Mouse (Mus musculus) embryonic facial prominence, embryonic 11.5 days (tissue): ENCODE measurements at regions not wholly inside any gene's neighbourhood (a gene's known extent, or its start where the extent isn't known, plus 50 kb on each side); places are given as distances from the start of the nearest gene placed in this dataset.

ENCODE experiments used
- ATAC-seq: fragments of 200-750 bp; cut with Nextera tagmentation; replicated peaks from 2 replicates; pipeline ENCODE4 v1.8.0; 2017; ENCODE audit warnings: low read depth; ENCODE audit not compliant: insufficient number of reproducible peaks, low FRiP score, low TSS enrichment
- DNase-seq: peaks from one replicate; pipeline ENCODE4 v3.0.0-alpha.2; 2015; ENCODE audit warnings: low spot score
- H3K27ac ChIP-seq: fragments of 300-500 bp; sonication (generic); replicated peaks from 2 replicates; pipeline ENCODE4 v1.5.1; 2014; ENCODE audit warnings: mild to moderate bottlenecking, low read depth, low read length, control low read depth
- H3K27me3 ChIP-seq: fragments of 300-500 bp; sonication (generic); 2 replicates; pipeline ENCODE4 v1.6.1; 2014; ENCODE audit warnings: mild to moderate bottlenecking, low read length, moderate library complexity, mixed read lengths; ENCODE audit not compliant: control insufficient read depth, insufficient read depth
- H3K36me3 ChIP-seq: fragments of 300-500 bp; sonication (generic); replicated peaks from 2 replicates; pipeline ENCODE4 v1.6.1; 2014; ENCODE audit warnings: low read depth, mild to moderate bottlenecking, low read length, moderate library complexity, mixed read lengths; ENCODE audit not compliant: control insufficient read depth, insufficient read depth
- H3K4me1 ChIP-seq: fragments of 300-500 bp; sonication (generic); 2 replicates; pipeline ENCODE4 v1.6.1; 2014; ENCODE audit warnings: low read length, mixed read lengths; ENCODE audit not compliant: control insufficient read depth, insufficient read depth
- H3K4me2 ChIP-seq: fragments of 300-500 bp; sonication (generic); 2 replicates; pipeline ENCODE4 v1.6.1; 2014; ENCODE audit warnings: low read depth, mild to moderate bottlenecking, control low read depth, low read length, moderate library complexity
- H3K4me3 ChIP-seq: fragments of 300-500 bp; sonication (generic); 2 replicates; pipeline ENCODE4 v1.5.1; 2014; ENCODE audit warnings: low read depth, low read length, control low read depth
- H3K9ac ChIP-seq: fragments of 300-500 bp; sonication (generic); replicated peaks from 2 replicates; pipeline ENCODE4 v1.6.1; 2014; ENCODE audit warnings: mild to moderate bottlenecking, control low read depth, low read length
- H3K9me3 ChIP-seq: fragments of 300-500 bp; sonication (generic); replicated peaks from 2 replicates; pipeline ENCODE4 v1.6.1; 2016; ENCODE audit warnings: mild to moderate bottlenecking, low read length, inconsistent platforms, mixed read lengths; ENCODE audit not compliant: control insufficient read depth
- WGBS: fragments of 180-500 bp; shearing (Covaris S2); extraction: QIAGEN DNeasy Blood & Tissue Kit; methylation state at CpG from one replicate; pipeline ENCODE4 v1.1.7; 2014; 5-methylcytosine and 5-hydroxymethylcytosine counted together

DNA sequence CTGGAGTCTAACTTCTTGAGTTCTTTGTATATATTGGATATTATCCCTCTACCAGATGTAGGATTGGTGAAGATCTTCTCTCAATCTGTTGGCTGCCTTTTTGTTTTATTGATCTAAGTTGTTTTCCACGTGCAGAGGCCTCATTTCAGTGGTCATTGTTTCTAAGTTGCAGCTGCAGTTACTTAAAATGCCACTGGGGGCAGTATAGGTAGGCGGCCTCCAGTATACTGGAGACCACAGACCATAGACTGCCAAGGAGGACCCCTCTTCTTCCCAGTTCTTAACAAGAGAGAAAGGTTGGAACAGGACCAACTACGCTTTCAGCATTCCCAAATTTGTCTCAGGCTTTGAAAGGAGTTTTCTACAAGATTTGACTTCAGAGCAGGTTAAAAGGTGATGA, 136.7 kb downstream of the BC067074 start:
- peak; percentile 35 for DNase-seq
- no peak overlapping the region for H3K4me3 ChIP-seq
- no peaks in the 10 kb centered on the region for H3K4me1 ChIP-seq
- WGBS, result 35% methylated on average over 3 of the region's 3 CpGs
- H3K27me3 ChIP-seq, result no peaks in the 10 kb centered on the region
- no peaks in the 10 kb centered on the region for H3K36me3 ChIP-seq
- no peaks in the 10 kb centered on the region for H3K9me3 ChIP-seq
- no peak overlapping the region for H3K27ac ChIP-seq
- no peak for ATAC-seq
- H3K4me2 ChIP-seq, result no peak overlapping the region
- H3K9ac ChIP-seq, result no peak overlapping the region
